Mouse (Mus musculus): ENCODE measurements at regions not wholly inside any gene's neighbourhood (a gene's known extent, or its start where the extent isn't known, plus 50 kb on each side); places are given as distances from the start of the nearest gene placed in this dataset.

DNA sequence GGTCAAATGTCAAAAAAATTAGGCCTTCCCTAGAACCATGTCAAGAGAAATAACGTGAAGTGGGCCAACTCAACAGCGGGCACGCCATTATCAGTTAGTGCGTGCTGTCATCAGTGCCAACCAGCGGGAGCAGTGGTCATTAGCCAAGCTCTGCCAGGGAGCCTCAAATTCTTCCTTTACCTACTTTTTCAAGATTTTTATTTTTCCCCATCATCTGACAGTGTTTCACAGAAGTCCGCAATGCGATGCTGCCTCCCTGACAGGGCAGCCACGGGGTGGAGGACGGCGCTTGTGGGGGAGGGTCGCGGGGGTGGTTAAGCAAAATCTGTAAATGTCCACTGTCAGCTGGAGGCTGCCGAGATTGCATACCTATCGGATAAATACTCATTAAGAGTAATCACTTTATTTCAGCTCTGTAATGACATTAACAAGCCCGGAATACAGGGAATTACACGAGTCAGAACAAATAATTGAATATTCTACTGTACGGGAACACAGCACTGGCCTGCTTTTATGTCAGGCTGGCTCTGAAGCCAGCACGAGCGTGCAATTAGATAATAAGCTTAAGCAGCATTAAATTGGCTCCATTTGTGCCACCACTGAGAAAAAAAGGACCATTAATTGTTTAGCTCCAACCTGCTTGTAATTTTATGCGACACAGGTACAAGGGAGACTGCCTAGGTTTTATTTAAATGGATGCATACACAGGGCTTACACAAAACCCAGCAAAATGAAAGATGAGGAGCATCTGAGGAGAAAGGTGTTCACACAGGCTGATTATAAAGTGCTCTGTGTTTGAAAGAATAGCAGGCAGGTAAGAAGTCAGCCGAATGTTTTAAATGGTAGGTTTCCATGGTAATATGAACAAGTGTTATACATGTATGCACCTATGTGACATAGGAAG lies 212.0 kb upstream of the Adamts16 start:
- no peak for ATAC-seq (replicated peaks in 1 of 2; ENCODE audit: insufficient read depth in 1 of 2, low FRiP score in 2 of 2, low TSS enrichment in 1 of 2, low read depth in 1 of 2, poor library complexity in 2 of 2, severe bottlenecking in 2 of 2)

DNA sequence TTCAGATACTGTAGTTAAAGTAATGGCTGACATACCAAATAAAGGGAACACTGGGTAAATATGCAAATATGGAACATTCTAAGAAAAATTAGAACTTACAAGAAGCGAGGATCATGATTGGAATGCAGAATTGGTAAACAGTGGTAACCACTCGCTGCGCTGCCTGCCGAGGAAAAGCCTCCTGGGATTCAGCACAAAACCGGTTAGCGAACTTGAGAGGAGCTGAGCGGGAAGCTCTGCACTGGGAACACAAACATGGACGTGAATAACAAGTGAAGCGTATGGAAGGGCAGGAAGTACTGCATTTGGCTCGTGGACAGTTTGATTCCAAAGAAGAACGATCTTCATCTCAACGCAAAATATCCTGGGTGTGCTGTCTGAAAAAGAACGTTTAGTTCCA lies 209.0 kb upstream of the Adamts16 start:
- no peak for ATAC-seq (replicated peaks in 1 of 2; ENCODE audit: insufficient read depth in 1 of 2, low FRiP score in 2 of 2, low TSS enrichment in 1 of 2, low read depth in 1 of 2, poor library complexity in 2 of 2, severe bottlenecking in 2 of 2)

DNA sequence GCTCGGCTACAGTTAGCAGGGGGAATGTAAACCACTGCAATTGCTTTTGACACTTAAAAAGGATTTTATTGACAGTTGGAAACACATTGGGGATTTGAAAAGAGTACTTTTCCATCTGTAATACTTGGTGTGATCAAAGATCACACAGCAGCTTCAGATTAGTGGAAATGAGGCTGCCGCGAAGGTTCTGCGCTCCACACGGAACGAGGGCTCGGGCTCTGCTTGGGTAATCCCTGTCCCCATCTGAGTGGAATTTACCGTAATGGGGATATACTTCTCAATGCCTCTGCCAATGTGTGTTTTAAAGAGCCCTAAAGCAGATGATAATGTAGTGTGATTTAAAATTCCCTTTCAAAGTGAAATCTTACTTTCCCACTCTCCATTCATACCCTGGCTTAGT lies 194.4 kb upstream of the Adamts16 start:
- ATAC-seq (replicated peaks in 1 of 2; ENCODE audit: insufficient read depth in 1 of 2, low FRiP score in 2 of 2, low TSS enrichment in 1 of 2, low read depth in 1 of 2, poor library complexity in 2 of 2, severe bottlenecking in 2 of 2): no peak

GRCm38 (mm10) chr13:71034926-71035687 lies 193.5 kb upstream of the Adamts16 start:
- no peak for ATAC-seq (replicated peaks in 1 of 2; ENCODE audit: insufficient read depth in 1 of 2, low FRiP score in 2 of 2, low TSS enrichment in 1 of 2, low read depth in 1 of 2, poor library complexity in 2 of 2, severe bottlenecking in 2 of 2)

GRCm38 (mm10) chr13:71008216-71008615 lies 166.6 kb upstream of the Adamts16 start:
- ATAC-seq (replicated peaks in 1 of 2; ENCODE audit: insufficient read depth in 1 of 2, low FRiP score in 2 of 2, low TSS enrichment in 1 of 2, low read depth in 1 of 2, poor library complexity in 2 of 2, severe bottlenecking in 2 of 2): no peak

GRCm38 (mm10) chr13:71006117-71006516 lies 164.5 kb upstream of the Adamts16 start:
- ATAC-seq (replicated peaks in 1 of 2; ENCODE audit: insufficient read depth in 1 of 2, low FRiP score in 2 of 2, low TSS enrichment in 1 of 2, low read depth in 1 of 2, poor library complexity in 2 of 2, severe bottlenecking in 2 of 2): peak; percentile 48 to 56; a peak in 1 of 4 replicates

- ATAC-seq (replicated peaks in 1 of 2; ENCODE audit: insufficient read depth in 1 of 2, low FRiP score in 2 of 2, low TSS enrichment in 1 of 2, low read depth in 1 of 2, poor library complexity in 2 of 2, severe bottlenecking in 2 of 2): no peak
These were observed 161.9 kb upstream of the Adamts16 start for GRCm38 (mm10) chr13:71003517-71003916.

DNA sequence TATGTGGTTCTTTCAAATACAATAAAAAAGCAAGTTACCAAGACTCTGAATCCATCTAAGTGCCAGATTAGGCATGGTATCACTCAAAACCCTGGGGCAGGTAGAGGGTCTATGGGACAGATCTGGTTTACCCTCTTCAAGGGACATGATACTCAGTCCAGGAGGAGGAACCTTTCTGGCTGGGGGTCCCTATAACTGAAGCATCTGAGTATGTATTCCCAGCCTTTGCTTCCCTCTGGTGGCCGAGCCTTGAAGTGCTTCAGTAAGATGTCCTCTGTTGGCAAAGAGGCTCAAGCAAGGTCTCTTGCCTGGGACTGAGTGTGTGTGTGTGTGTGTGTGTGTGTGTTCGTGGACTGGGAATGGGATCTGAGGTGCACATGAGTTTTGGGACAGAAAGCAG lies 159.7 kb upstream of the Adamts16 start:
- peak; percentile 72 to 79; a peak in 3 of 4 replicates for ATAC-seq (replicated peaks in 1 of 2; ENCODE audit: insufficient read depth in 1 of 2, low FRiP score in 2 of 2, low TSS enrichment in 1 of 2, low read depth in 1 of 2, poor library complexity in 2 of 2, severe bottlenecking in 2 of 2)

DNA sequence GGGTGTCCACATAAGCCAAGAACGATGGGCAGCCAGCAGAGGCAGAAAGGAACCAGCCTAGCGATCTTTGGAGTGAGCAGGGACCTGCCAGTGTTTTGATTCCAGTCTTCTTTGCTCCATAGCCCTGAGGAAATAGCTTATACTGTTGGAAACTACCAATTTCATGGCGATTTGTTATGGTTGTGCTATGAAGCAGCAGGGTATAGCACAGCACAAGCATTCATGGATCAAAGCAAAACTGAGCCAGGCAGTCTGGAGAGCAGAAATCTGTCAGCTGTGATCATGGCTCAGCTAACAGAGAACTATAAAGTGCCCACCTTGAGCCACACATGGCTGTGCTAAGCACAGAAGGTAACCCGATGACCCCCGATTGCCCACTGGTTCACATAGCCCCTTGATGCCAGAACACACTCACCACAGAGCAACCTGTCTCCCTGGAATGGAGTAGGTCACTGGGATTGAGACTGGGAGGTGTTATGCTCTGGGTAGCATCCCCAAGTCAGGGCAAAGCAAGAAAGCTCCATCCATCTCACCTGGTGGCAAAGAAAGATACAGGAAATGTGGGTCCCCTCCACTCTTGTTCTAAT lies 158.9 kb upstream of the Adamts16 start:
- ATAC-seq (replicated peaks in 1 of 2; ENCODE audit: insufficient read depth in 1 of 2, low FRiP score in 2 of 2, low TSS enrichment in 1 of 2, low read depth in 1 of 2, poor library complexity in 2 of 2, severe bottlenecking in 2 of 2): no peak

DNA sequence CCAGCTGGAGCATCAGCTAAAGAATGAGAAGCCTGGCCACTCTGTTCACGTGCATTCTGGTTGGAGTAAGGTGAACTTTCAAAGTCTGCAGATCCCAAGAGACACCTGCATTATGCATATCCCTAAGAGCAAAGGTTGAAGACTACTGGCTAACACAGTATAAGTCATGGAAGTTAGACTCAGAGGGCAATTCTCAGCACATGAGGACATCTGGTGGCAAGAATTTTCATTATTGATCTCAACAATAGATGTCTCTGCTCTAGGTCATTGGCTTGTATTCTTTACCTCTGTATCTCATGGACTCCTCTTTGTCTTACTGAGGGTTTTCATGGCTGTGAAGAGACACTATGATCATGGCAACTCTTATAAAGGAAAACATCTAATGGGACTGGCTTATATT lies 151.9 kb upstream of the Adamts16 start:
- ATAC-seq (replicated peaks in 1 of 2; ENCODE audit: insufficient read depth in 1 of 2, low FRiP score in 2 of 2, low TSS enrichment in 1 of 2, low read depth in 1 of 2, poor library complexity in 2 of 2, severe bottlenecking in 2 of 2): no peak

- ATAC-seq (replicated peaks in 1 of 2; ENCODE audit: insufficient read depth in 1 of 2, low FRiP score in 2 of 2, low TSS enrichment in 1 of 2, low read depth in 1 of 2, poor library complexity in 2 of 2, severe bottlenecking in 2 of 2): no peak
These were observed 148.5 kb upstream of the Adamts16 start for GRCm38 (mm10) chr13:70989999-70990645.

DNA sequence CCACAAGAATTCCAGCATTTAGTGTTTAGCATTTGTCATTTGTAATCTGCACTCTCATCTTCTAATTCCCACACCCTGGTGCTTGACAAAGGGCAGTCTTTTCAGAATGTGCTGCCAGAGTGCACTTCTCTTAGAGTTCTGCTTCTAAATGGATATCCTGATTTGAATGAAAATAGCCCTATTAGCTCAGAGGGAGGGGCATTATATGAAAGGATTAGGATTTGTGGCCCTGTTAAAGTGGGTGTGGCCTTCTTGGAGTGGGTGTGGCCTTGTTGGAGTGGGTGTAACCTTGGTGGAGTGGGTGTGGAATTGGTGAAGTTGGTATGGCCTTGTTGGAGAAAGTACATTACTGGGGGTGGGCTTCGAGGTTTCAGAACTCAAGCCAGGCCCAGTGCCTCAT lies 137.7 kb upstream of the Adamts16 start:
- ATAC-seq (replicated peaks in 1 of 2; ENCODE audit: insufficient read depth in 1 of 2, low FRiP score in 2 of 2, low TSS enrichment in 1 of 2, low read depth in 1 of 2, poor library complexity in 2 of 2, severe bottlenecking in 2 of 2): no peak

DNA sequence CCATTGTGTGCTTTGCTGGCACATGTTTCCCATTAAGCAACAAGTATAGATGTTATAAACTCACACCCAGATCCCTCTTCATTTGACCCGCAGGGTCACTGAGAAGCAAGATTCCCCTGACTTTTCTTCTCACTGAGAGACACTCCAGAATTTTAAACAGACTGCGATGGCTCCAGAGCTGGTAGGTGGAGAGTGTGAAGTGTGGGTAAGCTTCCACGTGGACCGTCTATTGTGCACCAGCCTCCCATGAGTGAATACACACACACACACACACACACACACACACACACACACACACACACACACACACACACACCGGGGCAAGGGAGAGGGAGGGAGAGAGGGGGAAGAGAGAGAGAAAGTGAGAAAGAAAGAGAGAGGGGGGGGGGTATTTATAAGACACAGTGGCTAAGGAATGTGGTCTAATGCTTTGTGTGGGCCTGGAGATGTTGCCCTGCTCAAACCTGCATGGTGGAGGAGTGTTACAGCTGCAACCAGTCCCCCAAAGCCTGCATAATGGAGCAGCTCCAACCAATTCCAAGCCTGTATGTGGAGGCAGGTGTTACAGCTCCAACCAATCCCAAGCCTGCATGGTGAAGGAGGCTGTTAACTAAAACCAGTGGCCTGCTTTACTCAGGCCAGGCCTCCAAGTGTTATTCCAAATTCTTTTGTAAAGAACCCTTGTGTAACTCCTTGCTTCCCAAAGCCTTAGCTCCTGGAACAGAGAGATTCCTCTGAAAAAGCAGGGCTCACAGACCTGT lies 137.1 kb upstream of the Adamts16 start:
- no peak for ATAC-seq (replicated peaks in 1 of 2; ENCODE audit: insufficient read depth in 1 of 2, low FRiP score in 2 of 2, low TSS enrichment in 1 of 2, low read depth in 1 of 2, poor library complexity in 2 of 2, severe bottlenecking in 2 of 2)

DNA sequence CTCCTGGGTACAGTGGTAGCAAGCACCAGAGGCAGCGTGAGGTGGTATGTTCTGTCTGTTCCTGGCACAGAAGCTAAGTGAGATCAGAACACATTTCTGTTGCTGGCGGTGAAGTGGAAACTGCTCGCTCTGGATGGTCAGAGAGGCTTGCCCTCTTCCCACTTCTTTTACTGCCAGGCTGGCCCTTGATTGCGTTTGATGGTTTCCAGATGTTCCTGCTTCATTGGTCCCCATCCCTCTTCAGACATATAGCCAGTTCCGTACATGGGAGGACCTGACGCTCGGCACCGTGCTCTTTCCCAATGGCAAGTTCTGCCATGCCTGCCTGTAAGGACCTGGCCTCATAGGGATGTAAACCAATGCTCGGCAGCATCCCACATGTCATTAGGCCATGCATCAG lies 128.0 kb upstream of the Adamts16 start:
- ATAC-seq (replicated peaks in 1 of 2; ENCODE audit: insufficient read depth in 1 of 2, low FRiP score in 2 of 2, low TSS enrichment in 1 of 2, low read depth in 1 of 2, poor library complexity in 2 of 2, severe bottlenecking in 2 of 2): no peak

DNA sequence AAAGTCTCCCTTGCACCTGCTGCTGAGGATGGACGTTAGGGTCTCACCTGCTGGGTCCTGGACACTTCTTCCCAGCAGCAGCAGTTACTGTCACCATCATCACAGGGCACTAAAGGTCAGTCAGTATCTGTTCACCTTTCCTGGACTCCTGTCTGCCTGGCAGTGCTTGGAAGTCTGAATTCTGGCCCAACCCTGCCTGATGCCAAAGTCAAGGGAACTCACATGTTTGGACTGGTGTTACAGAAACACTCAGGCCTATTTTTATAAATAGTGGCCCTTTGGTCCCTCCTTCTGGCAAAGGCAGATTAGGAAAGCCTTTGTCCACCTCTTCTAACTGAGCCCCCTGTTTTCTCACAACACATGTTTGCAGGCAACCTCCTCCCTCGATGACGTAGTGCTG lies 126.2 kb upstream of the Adamts16 start:
- no peak for ATAC-seq (replicated peaks in 1 of 2; ENCODE audit: insufficient read depth in 1 of 2, low FRiP score in 2 of 2, low TSS enrichment in 1 of 2, low read depth in 1 of 2, poor library complexity in 2 of 2, severe bottlenecking in 2 of 2)

GRCm38 (mm10) chr13:70963384-70963783 lies 121.8 kb upstream of the Adamts16 start:
- no peak for ATAC-seq (replicated peaks in 1 of 2; ENCODE audit: insufficient read depth in 1 of 2, low FRiP score in 2 of 2, low TSS enrichment in 1 of 2, low read depth in 1 of 2, poor library complexity in 2 of 2, severe bottlenecking in 2 of 2)
